Mouse (Mus musculus): ENCODE results near the gene 1190007I07Rik.
"Not testable (repeated sequence)": the region's sequence is repeated elsewhere in the genome, so short reads cannot be mapped to it uniquely, and the experiment has no call there.

The 1190007I07Rik gene

GRCm38 (mm10) chr10:82629111-82629585 lies 6.1 kb upstream of the 1190007I07Rik start:
- DNase-seq (ENCODE audit: low spot score) = no peak

DNA sequence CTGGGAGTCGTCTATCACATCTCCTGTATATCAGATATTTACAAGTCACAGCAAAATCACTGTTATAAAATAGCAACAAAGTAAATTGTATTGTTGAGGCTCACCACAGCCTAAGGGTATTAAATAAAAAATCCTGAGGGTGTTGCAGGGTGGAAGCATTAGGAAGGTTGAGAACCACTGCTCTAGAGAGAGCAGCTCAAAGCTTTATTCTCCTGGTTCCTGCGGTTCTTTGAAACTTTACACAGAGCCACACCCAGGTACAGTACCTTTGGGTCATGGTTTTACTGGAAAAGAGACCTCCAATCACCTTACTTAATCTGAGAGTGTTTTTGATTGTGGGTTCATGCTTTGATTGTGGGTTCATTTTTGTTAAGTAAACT lies 515 bp upstream of the 1190007I07Rik start:
- not testable (repeated sequence) for DNase-seq (ENCODE audit: low spot score)

DNA sequence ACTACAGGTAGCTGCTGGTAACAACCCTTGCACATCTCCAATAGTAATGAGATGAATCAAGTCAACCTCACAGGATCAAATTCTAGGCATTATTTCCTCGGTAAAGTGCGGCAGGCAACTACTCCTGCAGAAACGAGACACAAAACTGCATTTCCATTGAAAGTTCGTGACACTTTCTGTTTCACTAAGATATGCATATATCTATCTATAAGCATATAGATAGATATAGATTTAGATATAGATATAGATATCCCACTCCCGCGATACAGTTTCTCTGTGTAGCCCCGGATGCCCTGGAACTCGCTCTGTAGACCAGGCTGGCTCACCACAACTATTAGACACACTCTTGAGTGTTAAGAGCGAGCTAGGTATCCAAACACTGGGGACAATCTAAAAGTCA lies 793 bp downstream of the 1190007I07Rik start:
- DNase-seq (ENCODE audit: low spot score) = no peak

DNA sequence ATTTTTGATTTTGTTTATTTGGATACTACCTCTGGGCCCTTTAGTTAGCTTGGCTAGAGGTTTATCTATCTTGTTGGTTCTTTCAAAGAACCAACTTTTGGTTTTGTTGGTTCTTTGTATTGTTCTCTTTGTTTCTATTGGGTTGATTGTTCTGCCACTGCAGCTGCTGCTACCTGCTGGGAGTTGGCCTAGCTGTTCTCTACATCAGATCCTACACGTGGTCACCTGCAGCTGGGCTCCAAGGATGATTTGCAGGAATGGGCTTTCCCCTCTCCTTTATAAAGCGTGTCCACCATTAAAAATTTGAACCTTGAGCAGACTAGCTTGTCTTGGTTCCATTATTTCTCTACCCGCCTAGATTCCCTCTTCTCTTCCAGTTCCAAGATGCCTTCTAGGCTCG lies 28.6 kb downstream of the 1190007I07Rik start:
- DNase-seq (ENCODE audit: low spot score) = not testable (repeated sequence)

- not testable (repeated sequence) for DNase-seq (ENCODE audit: low spot score)
These were observed 33.4 kb downstream of the 1190007I07Rik start for GRCm38 (mm10) chr10:82589673-82590072.

- not testable (repeated sequence) for DNase-seq (ENCODE audit: low spot score)
These were observed 51.9 kb downstream of the 1190007I07Rik start for GRCm38 (mm10) chr10:82571091-82571490.
